Mouse (Mus musculus): ENCODE measurements around the gene Aqp9. TPM values are rescaled to one million over a fixed set of nuclear protein-coding genes. Genes with fewer than 3 reads are reported as not detected.

Gene Aqp9
- total and polyA plus RNA-seq, 3 experiments, result 64.8 to 76.1 TPM; not detected in 1

GRCm38 (mm10) chr9:71146210-71146609, 22.3 kb downstream of the Aqp9 start:
- no peak for DNase-seq (ENCODE audit: low read depth, low spot score)
- H3K27ac ChIP-seq (ENCODE audit: control insufficient read depth, low read depth, low read length), result no peak overlapping the region
- no peaks in the 10 kb centered on the region for H3K27me3 ChIP-seq (ENCODE audit: control insufficient read depth in 1 of 2, insufficient read depth in 2 of 2, low read length in 2 of 2)
- no peak overlapping the region for H3K9ac ChIP-seq (ENCODE audit: control insufficient read depth, low read depth, low read length, poor library complexity, severe bottlenecking)
- H3K4me1 ChIP-seq (ENCODE audit: control insufficient read depth in 1 of 2, insufficient read depth in 2 of 2, low read length in 2 of 2), result peaks cover 18 to 22% of the 10 kb centered on the region in 2 experiments
- TF ChIP-seq TCF12 (IDR thresholded peaks at IDR 0.05; ENCODE audit: low read depth, low read length) (peak; percentile 81; the same call in 1 of the 2 replicates), EP300 (IDR thresholded peaks at IDR 0.05; ENCODE audit: low read depth in 1 of 2, low read length in 2 of 2) (peak in 1 of 2 experiments; percentile 69; a peak in 2 of 4 replicates), MXI1 (IDR thresholded peaks at IDR 0.05; ENCODE audit: low read depth, low read length) (no peak), CHD2 (IDR thresholded peaks at IDR 0.05; ENCODE audit: low read length) (no peak), TAL1 (IDR thresholded peaks at IDR 0.05; ENCODE audit: low read length) (peak; percentile 55), GATA1 (IDR thresholded peaks at IDR 0.05; ENCODE audit: low read depth, low read length) (peak; percentile 36; the same call in 1 of the 2 replicates), ETS1 (IDR thresholded peaks at IDR 0.05; ENCODE audit: low read depth, low read length) (peak; percentile 34; the same call in 1 of the 2 replicates)
- H3K4me3 ChIP-seq (ENCODE audit: control insufficient read depth in 1 of 2, insufficient read depth in 1 of 2, low read depth in 2 of 2, low read length in 2 of 2), result no peak overlapping the region
- H3K36me3 ChIP-seq (ENCODE audit: control insufficient read depth in 1 of 2, insufficient read depth in 2 of 2, low read length in 2 of 2), result peaks cover 25 to 34% of the 10 kb centered on the region in 2 experiments
- no peaks in the 10 kb centered on the region for H3K9me3 ChIP-seq (replicated peaks; ENCODE audit: insufficient read depth, low read length)
- peaks cover 27% of the 10 kb centered on the region for H3K79me2 ChIP-seq (ENCODE audit: control insufficient read depth, insufficient read depth, low read length, poor library complexity)

- Histone ChIP-seq H3K4me1 (ENCODE audit: control insufficient read depth in 1 of 2, insufficient read depth in 2 of 2, low read length in 2 of 2) (no peaks in the 10 kb centered on the region), H3K79me2 (ENCODE audit: control insufficient read depth, insufficient read depth, low read length, poor library complexity) (peaks cover 11% of the 10 kb centered on the region), H3K9me3 (replicated peaks; ENCODE audit: insufficient read depth, low read length) (no peaks in the 10 kb centered on the region), H3K4me3 (ENCODE audit: control insufficient read depth in 1 of 2, insufficient read depth in 1 of 2, low read depth in 2 of 2, low read length in 2 of 2) (no peak overlapping the region), H3K9ac (ENCODE audit: control insufficient read depth, low read depth, low read length, poor library complexity, severe bottlenecking) (no peak overlapping the region), H3K36me3 (ENCODE audit: control insufficient read depth in 1 of 2, insufficient read depth in 2 of 2, low read length in 2 of 2) (peaks cover 0 to 30% of the 10 kb centered on the region in 2 experiments; a peak in 3 of 4 replicates), H3K27me3 (ENCODE audit: control insufficient read depth in 1 of 2, insufficient read depth in 2 of 2, low read length in 2 of 2) (no peaks in the 10 kb centered on the region), H3K27ac (ENCODE audit: control insufficient read depth, low read depth, low read length) (no peak overlapping the region)
- no peak for TF ChIP-seq ZKSCAN1 (IDR thresholded peaks at IDR 0.05; ENCODE audit: low read depth, low read length)
- no peak for TF ChIP-seq JUND (IDR thresholded peaks at IDR 0.05; ENCODE audit: low read depth, low read length)
- no peak for TF ChIP-seq CHD2 (IDR thresholded peaks at IDR 0.05; ENCODE audit: low read length)
- DNase-seq (ENCODE audit: low read depth, low spot score), result no peak
These were observed 28.3 kb downstream of the Aqp9 start for GRCm38 (mm10) chr9:71140205-71140604.

GRCm38 (mm10) chr9:71138936-71139335, 29.5 kb downstream of the Aqp9 start:
- TF ChIP-seq MYB (IDR thresholded peaks at IDR 0.05; ENCODE audit: low read depth, low read length) (no peak), SIN3A (IDR thresholded peaks at IDR 0.05; ENCODE audit: low read length) (no peak), HCFC1 (IDR thresholded peaks at IDR 0.05; ENCODE audit: low read depth, low read length) (no peak), ELF1 (IDR thresholded peaks at IDR 0.05; ENCODE audit: low read depth, low read length) (no peak), USF1 (IDR thresholded peaks at IDR 0.05; ENCODE audit: low read depth, low read length) (no peak), USF2 (IDR thresholded peaks at IDR 0.05; ENCODE audit: borderline replicate concordance in 1 of 2, insufficient read depth in 1 of 2, low read depth in 1 of 2, low read length in 2 of 2) (no peak), BHLHE40 (IDR thresholded peaks at IDR 0.05; ENCODE audit: borderline replicate concordance, low read depth, low read length) (no peak), ZKSCAN1 (IDR thresholded peaks at IDR 0.05; ENCODE audit: low read depth, low read length) (no peak), GATA1 (IDR thresholded peaks at IDR 0.05; ENCODE audit: low read depth, low read length) (no peak), CTCF (IDR thresholded peaks at IDR 0.05 in 2 of 3, conservative IDR thresholded peaks at IDR 0.05 in 1 of 3; ENCODE audit: control insufficient read depth in 1 of 3, insufficient read depth in 1 of 3, low read depth in 2 of 3, low read length in 3 of 3, poor library complexity in 1 of 3, severe bottlenecking in 1 of 3) (no peak)
- H3K27ac ChIP-seq (ENCODE audit: control insufficient read depth, low read depth, low read length), result no peak overlapping the region
- peaks cover 0 to 24% of the 10 kb centered on the region in 2 experiments; a peak in 2 of 4 replicates for H3K36me3 ChIP-seq (ENCODE audit: control insufficient read depth in 1 of 2, insufficient read depth in 2 of 2, low read length in 2 of 2)
- H3K27me3 ChIP-seq (ENCODE audit: control insufficient read depth in 1 of 2, insufficient read depth in 2 of 2, low read length in 2 of 2), result no peaks in the 10 kb centered on the region
- H3K4me1 ChIP-seq (ENCODE audit: control insufficient read depth in 1 of 2, insufficient read depth in 2 of 2, low read length in 2 of 2), result no peaks in the 10 kb centered on the region
- no peaks in the 10 kb centered on the region for H3K9me3 ChIP-seq (replicated peaks; ENCODE audit: insufficient read depth, low read length)
- no peak for DNase-seq (ENCODE audit: low read depth, low spot score)
- no peak overlapping the region for H3K4me3 ChIP-seq (ENCODE audit: control insufficient read depth in 1 of 2, insufficient read depth in 1 of 2, low read depth in 2 of 2, low read length in 2 of 2)
- no peak overlapping the region for H3K9ac ChIP-seq (ENCODE audit: control insufficient read depth, low read depth, low read length, poor library complexity, severe bottlenecking)
- peaks cover 5% of the 10 kb centered on the region; the same call in 1 of the 2 replicates for H3K79me2 ChIP-seq (ENCODE audit: control insufficient read depth, insufficient read depth, low read length, poor library complexity)

Measured in MEL (cell line).